Mouse (Mus musculus) mature B cell (primary cell): ENCODE data around the gene Psmd9.

Experiments used
- in situ Hi-C: fragments of 300-500 bp; cut with MboI; formaldehyde crosslinking; loops from 2 replicates; pipeline ENCODE4 v1.14.3; 2019

The Psmd9 gene

DNA sequence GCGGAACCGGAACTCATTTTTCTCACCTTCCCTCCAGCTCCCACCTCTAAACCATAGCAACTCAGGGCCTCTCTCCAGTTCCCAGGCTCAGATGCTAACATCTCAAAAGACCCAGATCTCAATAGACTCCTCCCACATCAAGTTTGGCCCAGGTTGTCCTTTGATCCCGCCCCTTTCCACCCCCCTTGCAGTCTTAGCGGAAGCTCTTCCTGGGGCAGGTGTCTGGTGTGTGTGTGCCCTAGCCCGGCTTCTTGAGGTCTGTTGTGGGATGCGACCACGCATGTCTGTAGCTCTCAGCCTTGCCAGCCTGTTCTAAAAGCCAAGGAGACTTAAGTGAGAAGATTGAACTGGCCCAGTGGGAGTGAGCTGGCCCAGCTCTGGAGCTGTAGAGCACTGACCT, 18.6 kb upstream of the Psmd9 start:
- in situ Hi-C loops = no loop called here

DNA sequence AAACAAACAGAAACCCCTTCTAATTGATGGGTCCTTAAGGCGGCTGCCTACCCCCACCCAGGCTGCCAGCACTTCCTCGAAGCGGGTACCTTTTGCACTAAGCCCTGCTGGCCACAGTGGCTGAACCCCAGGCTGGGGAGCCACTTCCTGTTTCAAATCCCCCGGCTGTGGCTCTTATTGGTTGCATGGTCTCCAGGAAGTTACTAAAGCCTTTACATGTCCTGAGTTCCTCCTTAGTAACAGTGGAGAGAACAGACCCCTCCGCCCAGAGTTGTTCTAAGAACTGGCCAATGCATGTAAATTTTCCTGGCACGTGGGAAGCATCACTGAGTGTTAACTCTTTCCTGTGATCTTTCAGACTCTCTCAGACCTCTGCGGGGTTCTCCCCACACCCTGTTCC, 18.1 kb upstream of the Psmd9 start:
- in situ Hi-C loops = no loop called here

DNA sequence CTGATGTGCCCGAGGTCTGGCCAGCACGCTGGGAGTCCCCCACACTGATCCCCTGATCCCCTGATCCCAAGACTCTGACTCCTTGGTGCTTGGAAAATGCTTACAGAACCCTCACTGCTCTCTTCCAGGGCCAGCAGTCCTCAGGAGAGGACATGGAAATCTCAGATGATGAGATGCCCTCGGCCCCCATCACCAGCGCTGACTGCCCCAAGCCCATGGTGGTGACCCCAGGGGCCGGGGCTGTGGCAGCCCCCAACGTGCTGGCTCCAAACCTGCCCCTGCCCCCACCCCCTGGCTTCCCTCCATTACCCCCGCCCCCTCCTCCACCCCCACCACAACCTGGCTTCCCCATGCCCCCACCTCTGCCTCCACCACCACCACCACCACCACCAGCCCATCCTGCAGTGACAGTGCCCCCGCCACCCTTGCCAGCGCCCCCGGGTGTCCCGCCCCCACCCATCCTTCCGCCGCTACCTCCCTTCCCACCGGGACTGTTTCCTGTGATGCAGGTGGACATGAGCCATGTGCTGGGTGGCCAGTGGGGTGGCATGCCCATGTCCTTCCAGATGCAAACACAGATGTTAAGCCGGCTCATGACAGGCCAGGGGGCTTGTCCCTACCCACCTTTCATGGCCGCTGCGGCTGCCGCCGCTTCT, 17.4 kb upstream of the Psmd9 start:
- in situ Hi-C loops = no loop called here

DNA sequence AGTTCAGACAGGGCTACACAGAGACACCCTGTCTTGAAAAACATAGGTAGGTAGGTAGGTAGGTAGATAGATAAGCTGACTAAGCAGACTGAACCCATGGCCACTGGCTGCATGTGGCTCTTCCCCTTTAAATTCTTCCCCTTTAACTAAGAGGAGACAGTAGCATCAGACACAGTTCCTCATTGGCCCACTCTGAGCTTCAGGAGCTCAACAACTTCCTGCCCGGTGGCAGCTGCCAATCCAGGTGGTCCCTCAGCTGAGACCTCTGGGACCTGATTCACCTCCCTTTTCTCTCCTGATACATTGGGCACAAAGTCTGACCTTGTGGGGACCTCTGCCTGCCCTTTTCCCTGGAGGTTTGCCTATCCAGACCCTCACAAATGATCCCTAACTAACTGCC, 16.3 kb upstream of the Psmd9 start:
- in situ Hi-C loops = no loop called here

DNA sequence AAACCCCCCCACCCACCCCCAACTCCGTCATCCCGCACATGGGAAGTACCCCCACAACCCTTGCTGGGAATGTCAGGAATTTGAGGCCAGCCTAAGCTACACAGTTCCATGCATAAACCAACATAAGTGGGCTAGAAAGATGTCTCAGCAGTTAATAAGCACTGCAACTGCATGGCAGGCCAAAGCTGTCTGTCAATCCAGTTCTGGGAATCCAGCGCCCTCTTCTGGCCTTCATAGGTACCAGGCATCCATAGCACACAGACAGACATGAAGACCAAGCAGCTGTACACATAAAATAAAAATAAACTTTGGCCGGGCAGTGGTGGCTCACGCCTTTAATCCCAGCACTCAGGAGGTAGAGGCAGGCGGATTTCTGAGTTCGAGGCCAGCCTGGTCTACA, 13.8 kb upstream of the Psmd9 start:
- in situ Hi-C loops = no loop called here

DNA sequence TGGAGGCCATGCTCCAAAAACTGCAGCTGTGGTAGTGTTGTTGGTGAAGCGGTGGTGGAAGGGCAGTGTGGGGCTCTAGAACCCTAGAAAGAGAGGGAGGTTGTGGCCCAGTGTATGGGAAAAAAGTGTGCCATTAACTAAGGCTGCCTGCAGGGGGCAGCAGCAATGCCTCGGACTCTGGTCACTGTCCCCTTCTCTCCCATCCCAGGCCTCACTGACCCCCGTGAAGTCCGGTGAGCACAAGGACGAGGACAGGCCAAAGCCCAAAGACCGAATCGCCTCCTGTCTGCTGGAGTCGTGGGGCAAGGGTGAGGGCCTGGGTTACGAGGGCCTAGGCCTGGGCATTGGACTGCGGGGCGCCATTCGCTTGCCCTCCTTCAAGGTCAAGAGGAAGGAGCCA, 12.4 kb upstream of the Psmd9 start:
- in situ Hi-C loops = no loop called here

DNA sequence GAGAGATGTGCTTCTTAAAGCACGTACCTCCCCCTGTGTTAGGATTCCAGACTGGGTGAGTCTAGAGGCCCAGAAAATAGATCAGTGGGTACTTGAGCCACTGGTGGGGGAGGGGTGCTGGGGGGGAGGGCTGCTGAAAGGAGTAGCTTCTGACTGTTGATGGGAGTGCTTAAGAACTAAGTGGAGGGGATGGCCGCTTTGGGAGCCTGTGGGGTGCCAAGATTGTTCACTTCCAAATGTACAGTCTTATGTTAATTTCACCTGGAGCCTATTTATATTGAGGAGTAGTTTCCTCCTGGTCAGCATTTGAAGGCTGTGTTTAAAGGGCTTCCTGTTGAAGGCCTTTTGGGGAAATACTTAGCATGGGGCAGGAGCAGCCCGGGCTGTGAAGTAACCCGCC, 11.2 kb upstream of the Psmd9 start:
- in situ Hi-C loops = no loop called here

DNA sequence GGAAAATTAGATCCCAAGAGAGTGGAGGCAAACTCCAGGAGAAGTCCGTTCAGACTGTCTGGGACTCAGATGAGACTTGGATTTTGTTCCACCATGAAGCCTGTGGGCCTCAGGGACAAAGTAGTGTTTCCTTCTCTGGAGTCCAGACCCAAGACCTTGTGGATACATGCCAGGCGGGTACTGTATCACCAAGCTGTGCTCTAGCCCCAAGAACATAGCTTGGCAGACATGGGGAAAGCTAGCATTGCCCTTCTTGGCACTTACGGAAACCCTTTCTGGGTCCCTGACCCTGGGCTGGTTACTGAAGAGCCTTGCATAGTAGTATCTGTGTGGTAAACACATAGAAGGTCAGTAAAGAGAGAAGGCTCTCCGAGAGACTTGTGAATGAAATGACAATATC, 9.8 kb upstream of the Psmd9 start:
- in situ Hi-C loops = no loop called here

DNA sequence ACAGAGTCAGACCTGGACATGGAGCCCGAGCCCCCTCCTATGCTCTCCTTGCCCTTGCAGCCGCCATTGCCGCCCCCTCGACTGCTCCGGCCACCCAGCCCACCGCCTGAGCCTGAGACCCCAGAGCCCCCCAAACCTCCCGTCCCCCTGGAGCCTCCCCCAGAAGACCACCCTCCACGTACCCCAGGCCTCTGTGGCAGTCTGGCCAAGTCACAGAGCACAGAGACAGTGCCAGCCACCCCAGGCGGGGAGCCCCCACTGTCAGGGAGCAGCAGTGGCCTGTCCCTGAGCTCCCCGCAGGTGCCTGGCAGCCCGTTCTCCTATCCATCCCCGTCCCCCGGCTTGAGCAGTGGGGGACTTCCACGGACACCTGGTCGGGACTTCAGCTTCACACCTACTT, 9.3 kb upstream of the Psmd9 start:
- in situ Hi-C loops = no loop called here

DNA sequence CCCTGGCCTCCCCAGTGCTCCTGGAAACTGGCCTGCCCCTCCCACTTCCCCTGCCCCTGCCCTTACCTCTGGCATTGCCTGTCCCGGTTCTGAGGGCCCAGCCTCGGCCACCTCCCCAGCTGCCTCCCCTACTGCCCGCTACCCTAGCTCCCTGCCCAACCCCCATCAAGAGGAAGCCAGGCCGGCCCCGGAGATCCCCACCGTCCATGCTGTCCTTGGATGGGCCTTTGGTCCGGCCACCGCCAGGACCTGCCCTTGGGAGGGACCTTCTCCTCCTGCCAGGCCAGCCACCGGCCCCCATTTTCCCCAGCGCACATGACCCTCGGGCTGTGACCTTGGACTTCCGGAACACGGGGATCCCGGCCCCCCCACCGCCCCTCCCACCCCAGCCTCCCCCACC, 8.9 kb upstream of the Psmd9 start:
- in situ Hi-C loops = no loop called here

DNA sequence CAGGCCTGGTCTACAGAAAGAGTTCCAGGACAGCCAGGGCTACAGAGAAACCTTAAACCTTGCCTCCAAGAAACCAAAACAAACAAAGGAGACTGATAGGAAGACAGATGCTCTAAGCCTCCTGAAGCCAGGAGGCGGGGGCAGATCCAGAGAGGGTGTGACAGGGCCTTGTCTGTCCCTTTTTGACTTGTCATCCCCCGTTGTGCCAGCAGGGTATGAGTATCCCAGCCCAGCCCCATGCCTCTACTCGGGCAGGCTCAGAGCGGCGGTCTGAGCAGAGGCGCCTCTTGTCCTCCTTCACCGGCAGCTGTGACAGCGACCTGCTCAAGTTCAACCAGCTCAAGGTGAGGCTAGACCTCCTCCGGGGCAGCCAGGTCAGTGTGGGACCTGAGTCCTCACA, 6.3 kb upstream of the Psmd9 start:
- in situ Hi-C loops = no loop called here

DNA sequence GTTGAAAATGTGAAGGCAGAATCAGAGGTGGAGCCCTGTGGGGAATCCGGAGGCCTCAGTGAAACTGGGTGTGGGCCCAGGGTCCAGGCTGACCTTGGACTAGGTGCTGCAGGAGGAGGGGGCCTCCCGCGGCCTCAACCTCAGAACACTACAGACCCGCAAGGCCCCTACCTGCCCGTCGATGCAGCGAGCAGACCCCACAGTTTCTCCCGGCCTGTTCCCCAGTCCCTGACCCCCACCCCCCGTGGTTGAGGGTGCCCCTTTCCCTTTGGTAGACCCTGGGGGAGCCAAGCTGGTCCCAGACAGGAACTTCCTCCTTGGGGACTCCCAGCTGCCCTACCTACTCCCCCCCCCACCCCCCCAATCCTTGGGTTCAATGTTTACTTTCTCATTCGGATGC, 2.8 kb upstream of the Psmd9 start:
- in situ Hi-C loops = no loop called here

DNA sequence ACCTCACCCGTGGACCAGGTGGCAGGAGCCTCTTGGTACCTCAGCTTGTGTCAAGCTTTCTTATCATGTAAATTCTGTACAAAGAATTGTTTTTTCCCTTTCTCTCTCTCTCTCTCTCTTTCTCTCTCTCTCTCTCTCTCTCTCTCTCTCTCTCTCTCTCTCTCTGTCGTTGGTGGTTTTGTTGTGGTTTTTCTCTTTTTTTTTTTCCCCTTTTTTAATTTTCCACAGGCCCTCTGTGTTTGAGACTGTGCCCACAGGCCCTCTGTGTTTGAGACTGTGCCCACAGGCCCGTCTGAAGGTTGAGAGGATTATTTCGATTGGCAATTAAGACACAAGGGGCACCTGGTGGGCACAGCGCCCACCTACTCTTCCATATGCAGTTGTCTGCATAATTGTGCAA, 1.6 kb upstream of the Psmd9 start:
- in situ Hi-C loops = no loop called here

DNA sequence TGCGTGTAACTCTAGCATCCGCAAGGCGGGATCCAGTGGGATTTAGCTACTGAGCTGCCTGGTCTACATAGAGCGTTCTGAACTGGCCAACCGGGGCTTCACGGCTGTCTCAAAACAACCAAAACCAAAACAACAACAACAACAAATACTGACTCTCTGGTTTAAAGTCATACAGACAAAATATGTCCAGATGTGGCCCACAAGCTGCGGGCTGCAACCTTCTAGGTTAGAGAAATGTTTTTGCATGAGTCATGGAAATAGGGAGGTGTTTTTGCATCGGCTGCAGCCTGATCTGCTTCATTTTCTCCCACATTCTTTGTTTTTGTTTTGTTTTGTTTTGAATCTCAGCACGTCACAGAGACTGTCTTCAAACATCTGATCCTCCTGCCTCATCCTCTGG, 1.2 kb downstream of the Psmd9 start:
- in situ Hi-C loops = no loop called here

DNA sequence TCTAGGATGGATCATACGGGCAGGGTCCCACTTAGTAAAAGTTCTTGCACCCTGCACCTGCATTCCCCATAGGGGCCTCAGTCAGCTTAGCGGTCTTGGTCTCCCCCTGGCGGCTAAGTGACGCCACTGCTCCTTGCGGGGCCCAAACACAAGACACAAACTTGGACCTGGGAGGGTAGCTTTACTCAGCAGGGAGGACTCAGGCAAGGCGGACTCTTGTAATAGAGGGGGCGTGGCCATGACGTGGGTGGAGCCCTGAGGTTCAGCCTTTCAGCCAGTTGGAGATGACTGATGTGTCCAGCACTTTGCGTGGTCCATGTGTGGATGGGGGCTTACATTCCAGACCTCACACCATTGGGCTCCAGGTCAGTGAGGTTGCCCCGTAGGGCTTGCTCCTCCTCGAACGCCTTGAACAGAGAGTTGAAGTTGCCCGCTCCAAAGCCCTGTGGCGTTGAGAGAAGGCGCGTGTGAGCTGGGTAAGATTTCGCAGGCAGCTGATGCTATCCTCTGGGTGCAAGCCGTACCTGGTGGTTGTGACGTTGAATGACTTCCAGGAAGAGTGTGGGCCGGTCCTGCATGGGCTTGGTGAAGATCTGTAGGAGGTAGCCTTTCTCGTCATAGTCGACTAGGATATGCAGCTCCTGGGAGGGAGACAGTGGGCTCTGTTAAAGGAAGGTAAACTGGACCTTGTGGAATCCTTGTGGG, 2.6 kb downstream of the Psmd9 start:
- in situ Hi-C loops = no loop called here

DNA sequence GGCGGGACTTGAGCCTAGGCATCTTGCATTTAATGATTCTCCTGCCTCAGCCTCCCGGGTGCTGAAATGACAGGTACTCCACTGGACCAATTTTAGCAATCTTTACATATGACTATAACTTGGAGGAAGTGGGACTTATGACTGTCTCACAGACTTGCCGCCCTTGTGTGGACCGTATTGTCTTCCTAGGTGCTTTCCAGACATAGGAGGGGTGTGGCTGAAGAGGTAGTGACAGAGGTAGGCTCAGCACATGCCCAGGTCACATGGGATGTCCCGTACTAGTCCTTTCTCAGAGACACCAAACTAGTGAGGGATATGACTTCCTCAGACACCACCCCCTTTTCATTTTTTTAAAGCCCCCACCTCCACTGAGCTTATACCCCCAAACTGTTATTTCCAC, 9.6 kb downstream of the Psmd9 start:
- in situ Hi-C loops = no loop called here

DNA sequence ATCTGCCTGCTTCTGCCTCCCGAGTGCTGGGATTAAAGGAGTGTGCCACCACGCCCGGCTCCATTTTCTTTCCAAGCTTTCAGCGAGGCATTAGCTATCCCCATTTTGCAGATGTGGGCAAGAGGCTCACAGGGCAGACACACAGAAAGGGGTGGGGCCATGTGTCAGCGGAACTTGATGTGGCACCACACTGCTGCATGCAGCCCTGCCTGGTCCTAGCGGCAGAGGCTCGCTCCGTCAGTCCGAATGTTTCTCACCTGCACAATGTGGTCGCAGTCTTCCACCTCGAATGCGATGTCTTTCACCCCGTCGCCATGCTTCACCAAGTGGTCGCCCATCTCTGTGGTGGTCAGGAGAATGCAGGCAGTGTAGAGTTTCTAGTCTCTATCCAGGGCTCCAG, 11.2 kb downstream of the Psmd9 start:
- in situ Hi-C loops = no loop called here

DNA sequence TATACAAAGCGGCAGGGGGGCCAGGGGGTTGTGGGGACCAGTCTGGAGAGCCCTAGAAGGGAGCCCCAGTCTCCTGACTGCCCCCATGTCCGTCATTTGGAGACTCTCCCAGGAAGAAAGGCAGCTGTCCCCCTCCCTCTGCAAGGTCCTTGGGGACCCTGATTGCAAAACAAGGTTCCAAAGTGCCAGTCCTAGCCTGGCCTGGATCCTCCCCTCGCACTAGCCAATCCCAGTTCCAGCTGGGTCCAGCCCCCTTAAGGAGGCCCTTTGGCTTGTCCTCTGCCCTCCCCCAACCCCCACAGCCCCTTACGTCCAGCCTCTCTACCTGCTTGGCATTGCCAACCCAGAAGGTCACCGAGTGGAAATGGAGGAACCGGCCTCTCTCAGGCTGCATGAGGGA, 12.3 kb downstream of the Psmd9 start:
- in situ Hi-C loops = no loop called here

DNA sequence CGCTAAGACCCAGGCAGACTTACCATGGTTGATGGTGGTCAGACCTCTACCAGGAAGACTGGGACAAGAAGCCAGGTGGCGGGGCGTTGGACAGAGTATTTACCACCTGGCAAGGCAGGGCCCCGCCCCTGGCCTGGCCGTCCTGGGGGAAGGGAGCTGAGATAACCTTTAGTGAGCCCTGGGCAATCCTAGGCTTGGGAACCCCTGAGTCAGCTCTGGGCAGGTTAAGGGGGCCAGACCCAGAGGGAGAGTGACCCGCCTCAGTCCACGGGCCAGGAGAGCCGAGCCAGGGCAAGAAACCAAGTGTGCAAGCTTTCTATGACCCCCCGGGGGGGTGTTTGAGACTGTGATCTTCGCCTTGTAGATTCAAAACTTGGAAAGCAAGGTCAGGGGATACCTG, 13.4 kb downstream of the Psmd9 start, which contains the start of gene Hpd:
TSS of gene Hpd (minus strand) at position 77 of the 400 bp plus-strand sequence.
- in situ Hi-C loops = no loop called here

DNA sequence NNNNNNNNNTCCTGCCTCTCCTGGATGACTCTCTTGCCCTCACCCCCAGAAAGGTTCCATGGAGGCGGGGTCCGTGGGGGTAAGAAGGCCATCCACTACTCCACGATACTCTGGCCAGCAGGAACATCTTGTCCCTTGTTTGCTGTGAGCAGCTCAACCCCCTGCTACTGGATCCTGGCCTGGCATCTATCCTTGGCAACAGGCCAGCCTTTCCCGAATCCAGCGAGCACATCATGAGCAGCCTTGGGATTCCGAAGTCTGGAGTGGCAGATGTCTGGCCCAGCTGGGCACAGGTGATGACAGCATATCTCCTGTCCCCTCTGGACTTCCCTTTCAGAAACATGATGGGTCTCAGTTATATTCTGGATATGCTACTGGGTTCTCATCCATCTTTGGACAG, 16.8 kb downstream of the Psmd9 start:
- in situ Hi-C loops = no loop called here

DNA sequence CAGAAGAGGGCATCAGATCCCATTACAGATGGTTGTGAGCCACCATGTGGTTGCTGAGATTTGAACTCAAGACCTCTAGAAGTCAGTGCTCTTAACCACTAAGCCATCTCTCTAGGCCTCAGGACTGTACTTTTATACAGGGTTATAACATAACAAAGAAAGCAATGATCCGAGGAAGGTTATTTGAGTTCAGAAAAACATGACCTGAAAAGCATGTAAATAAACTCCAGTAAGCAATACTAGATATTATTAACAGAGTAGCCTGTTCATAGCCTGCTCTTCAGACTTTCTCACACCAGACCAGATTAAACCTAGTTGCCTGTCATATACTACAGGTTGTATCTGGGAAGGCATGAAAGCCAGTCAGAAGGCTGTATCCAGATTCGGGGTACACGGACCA, 18.1 kb downstream of the Psmd9 start:
- in situ Hi-C loops = no loop called here

DNA sequence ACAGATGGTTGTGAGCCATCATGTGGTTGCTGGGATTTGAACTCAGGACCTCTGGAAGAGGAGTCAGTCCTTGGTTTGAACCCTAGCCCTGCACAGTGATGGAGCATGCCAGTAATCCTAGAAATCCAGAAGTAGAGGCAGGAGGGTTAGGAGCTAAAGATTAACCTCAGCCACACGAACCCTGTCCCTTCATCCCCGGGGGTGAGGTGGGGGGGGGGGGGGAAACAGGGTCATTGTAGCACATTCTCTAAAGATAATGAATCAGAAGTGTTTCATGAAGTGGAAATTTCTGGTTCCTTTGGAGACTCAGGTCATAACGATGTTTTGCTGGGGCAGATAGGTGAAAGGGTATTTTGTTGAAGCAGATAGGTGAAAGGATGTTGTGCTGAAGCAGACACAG, 21.7 kb downstream of the Psmd9 start:
- in situ Hi-C loops = no loop called here

DNA sequence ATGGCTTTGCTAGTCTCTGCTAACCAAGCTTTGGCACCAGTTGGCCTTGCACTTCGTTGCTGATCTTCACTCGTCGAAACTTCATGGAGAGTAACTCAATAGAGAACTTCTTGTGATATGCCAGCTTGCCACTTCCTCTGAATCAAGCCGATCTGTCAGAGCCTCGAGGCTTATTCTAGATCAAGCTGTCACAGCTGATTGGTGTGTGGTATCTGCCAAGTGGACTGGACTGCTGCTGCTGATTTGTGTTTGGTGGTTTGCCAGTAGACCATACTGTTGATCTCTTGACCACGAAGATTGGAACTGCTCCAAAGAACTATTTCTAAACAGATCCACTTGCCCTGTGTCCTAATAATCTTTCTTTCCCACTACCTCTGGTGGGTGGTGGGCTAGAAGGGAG, 22.2 kb downstream of the Psmd9 start:
- in situ Hi-C loops = no loop called here

DNA sequence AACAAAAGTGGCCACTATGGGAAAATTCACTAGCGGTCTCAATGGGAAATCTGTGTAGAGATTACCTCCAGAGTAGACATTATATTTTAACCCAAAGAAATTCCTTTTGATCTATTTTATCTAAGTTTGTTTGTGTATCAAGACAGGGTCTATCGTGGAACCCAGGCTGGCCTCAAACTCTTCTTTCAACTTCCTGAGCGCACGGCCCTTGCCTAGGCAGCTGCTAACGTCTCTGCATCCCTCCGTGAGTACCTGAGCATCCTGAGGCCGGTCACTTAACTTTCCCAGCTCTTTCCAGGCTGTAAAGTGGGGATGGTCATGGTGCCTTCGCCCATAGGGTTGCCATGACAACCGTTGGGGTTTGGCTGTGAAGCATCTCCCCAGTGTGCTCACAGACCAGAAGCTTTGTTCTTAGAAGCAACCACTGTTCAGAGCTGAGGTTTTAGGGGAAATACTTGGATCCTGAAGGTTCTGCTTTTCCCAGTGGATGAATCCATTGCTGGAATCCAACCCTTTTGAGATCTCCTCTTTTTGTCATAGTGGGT, 23.5 kb downstream of the Psmd9 start:
- in situ Hi-C loops = no loop called here
